Mouse (Mus musculus) kidney, adult 2 months (tissue): ENCODE results near the gene Dmap1. TPM values are rescaled to one million over a fixed set of nuclear protein-coding genes. Genes with fewer than 3 reads are reported as not detected.

ENCODE experiments used
- DNase-seq: peaks from one replicate; pipeline ENCODE4 v3.0.0; 2021
- H3K27ac ChIP-seq: fragments of 200-500 bp; 2 replicates; pipeline ENCODE4 v1.5.1; 2012; ENCODE audit warnings: low read depth, low read length, control low read depth, inconsistent platforms; ENCODE audit not compliant: insufficient read depth
- H3K27me3 ChIP-seq: fragments of 200-500 bp; replicated peaks from 2 replicates; pipeline ENCODE4 v1.6.1; 2012; ENCODE audit warnings: mild to moderate bottlenecking, moderate library complexity, low read length, inconsistent platforms; ENCODE audit not compliant: control insufficient read depth, insufficient read depth
- H3K36me3 ChIP-seq: fragments of 200-500 bp; 2 replicates; pipeline ENCODE4 v1.6.1; 2012; ENCODE audit warnings: mild to moderate bottlenecking, moderate library complexity, low read length, inconsistent platforms; ENCODE audit not compliant: control insufficient read depth, insufficient read depth
- H3K4me1 ChIP-seq: fragments of 200-500 bp; 2 replicates; pipeline ENCODE4 v1.6.1; 2011; ENCODE audit warnings: low read length; ENCODE audit not compliant: control insufficient read depth, insufficient read depth
- H3K4me3 ChIP-seq: fragments of 200-500 bp; 2 replicates; pipeline ENCODE4 v1.5.1; 2011; ENCODE audit warnings: mild to moderate bottlenecking, low read depth, low read length, control low read depth; ENCODE audit not compliant: insufficient read depth
- CTCF ChIP-seq: fragments of 200-500 bp; conservative IDR thresholded peaks from 2 replicates; pipeline ENCODE4 v1.5.1; 2011; ENCODE audit warnings: low read depth, mild to moderate bottlenecking, control low read depth, low read length, moderate library complexity, mixed read lengths; ENCODE audit not compliant: insufficient read depth, insufficient read length
- POLR2A ChIP-seq: fragments of 200-500 bp; IDR thresholded peaks from one replicate; pipeline ENCODE4 v1.6.1; 2011; ENCODE audit warnings: low read depth, low read length, control low read depth
- WGBS: fragments of 180-500 bp; shearing (Covaris S2); methylation state at CpG from one replicate; pipeline ENCODE4 v1.1.7; 2018; 5-methylcytosine and 5-hydroxymethylcytosine counted together
- polyA plus RNA-seq: library from polyadenylated mRNA; depleted of rRNA; stranded (reverse); fragments of >200 nt; gene quantifications from 2 replicates; pipeline ENCODE4 v1.2.3, GENCODE M21; 2012; rRNA removed

The Dmap1 gene
- 14.8 and 17.0 TPM in 2 replicates for polyA plus RNA-seq

DNA sequence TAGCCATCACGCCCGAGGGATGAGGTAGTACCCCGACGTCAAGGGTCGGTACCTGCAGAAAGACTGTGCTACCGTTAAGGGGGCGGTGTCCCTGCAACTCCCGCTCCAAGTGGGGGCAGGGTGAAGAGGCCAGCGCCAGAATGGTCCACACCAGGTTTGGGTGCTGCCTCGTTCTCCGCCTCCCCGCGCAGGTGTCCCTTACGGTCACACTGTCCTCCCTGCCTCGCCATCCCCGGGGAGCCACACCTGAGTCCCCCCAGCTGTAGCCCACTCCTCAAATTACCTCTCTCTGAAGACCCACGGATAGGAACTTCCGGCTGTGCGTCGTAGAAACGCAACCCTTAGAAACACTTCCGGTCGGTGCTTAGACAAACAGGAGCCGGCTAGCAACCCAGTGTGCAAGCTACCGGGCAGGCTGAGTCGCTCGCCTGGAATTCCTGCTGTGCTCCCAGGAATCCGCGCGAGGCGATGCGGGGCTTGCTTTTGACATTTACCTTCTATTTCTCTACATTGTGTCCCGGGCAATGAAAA, at the start of gene Dmap1:
Gene Dmap1 (minus strand): TSS at position 343 of the 531 bp plus-strand sequence.
- WGBS, result 0% methylated on average over 33 of the region's 33 CpGs

DNA sequence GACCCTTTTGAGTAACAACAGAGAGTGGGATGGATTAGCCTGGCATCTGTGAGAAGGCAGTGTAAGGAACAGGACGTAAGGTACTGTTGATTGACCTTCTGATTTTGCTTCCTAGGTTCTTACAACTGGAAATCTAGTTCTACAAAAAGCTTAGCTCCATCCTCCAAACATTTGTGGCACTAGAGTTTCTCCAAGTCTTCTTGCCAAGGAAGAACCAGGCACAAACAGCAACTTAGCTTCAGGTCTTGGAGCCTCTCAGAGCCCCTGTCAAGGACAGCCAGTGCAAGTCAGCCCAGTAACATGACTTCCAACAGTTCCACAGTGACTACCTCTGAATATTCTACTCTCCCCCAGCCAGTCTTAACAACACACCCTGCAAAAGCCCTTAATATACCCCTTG, 42.0 kb upstream of the Dmap1 start, which contains the start of gene Gm12845:
Gene Gm12845 (plus strand): TSS at position 301 of the 400 bp plus-strand sequence.
- TF ChIP-seq CTCF, result no peak
- no peak for TF ChIP-seq POLR2A
- no peak within 1 kb of the TSS for H3K27ac ChIP-seq
- 89% methylated on average over 1 of the region's 1 CpGs for WGBS
- no peaks in the 10 kb centered on the region for H3K4me1 ChIP-seq
- no peaks in the 10 kb centered on the region for H3K27me3 ChIP-seq
- DNase-seq, result no peak
- H3K4me3 ChIP-seq, result no peak within 1 kb of the TSS
- H3K36me3 ChIP-seq, result no peaks in the 10 kb centered on the region

More for the DNA sequence above, at the start of gene Dmap1:
- H3K4me3 ChIP-seq, result peak within 1 kb of the TSS; percentile 97
- 0 out of 2 replicates have a peak, but pooled peaks cover 5% of the 10 kb centered on the region for H3K4me1 ChIP-seq
- TF ChIP-seq POLR2A, result no peak
- 0 out of 2 replicates have a peak, but pooled peaks have one; percentile 11 for TF ChIP-seq CTCF
- H3K27me3 ChIP-seq, result no peaks in the 10 kb centered on the region
- H3K36me3 ChIP-seq, result no peaks in the 10 kb centered on the region
- peak; percentile 89 for DNase-seq
- 0 out of 2 replicates have a peak within 1 kb of the TSS, but pooled peaks have one; percentile 33 for H3K27ac ChIP-seq

DNA sequence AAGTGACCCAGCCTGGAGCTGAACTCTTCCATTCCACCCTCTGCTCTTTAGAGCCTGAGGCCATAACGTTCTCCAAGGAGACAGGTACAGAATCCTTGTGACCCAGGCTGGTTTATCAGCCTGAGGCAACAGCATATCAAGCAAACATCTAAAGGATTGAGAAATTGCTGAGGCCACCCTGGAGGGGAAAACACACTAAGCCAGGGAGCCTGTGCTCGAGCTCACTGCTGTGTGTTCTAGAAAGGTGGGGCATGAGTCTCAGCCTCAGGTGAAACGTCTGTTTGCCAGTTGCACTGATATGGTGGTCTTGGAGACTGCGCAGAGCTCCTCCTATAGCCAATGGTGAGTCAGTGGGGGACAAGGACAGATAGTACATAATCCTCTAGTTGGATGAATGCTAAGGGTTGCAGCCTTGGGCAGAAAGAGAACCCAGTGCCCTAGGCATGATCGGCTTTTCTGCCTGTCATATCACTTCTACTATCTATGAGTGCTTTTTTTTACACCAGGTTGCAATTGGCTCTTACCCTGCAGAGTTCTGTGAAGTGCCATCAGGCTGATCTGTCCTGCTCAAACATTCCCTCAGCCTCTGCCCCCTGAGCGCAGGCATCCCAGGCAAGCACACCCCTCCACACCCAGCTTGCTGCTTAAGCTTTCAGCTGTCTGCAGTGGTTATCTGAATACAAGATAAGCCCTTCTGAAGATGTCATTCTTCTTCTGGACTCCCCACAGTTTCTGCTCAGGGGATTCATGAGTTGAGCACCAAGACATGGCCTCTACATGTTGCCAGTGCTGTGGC, 31.4 kb upstream of the Dmap1 start:
- 84% methylated on average over 6 of the region's 6 CpGs for WGBS
- Histone ChIP-seq H3K36me3 (no peaks in the 10 kb centered on the region), H3K4me1 (no peaks in the 10 kb centered on the region), H3K27me3 (no peaks in the 10 kb centered on the region), H3K27ac (no peak overlapping the region), H3K4me3 (no peak overlapping the region)
- no peak for DNase-seq
- no peak for TF ChIP-seq POLR2A
- TF ChIP-seq CTCF, result no peak

DNA sequence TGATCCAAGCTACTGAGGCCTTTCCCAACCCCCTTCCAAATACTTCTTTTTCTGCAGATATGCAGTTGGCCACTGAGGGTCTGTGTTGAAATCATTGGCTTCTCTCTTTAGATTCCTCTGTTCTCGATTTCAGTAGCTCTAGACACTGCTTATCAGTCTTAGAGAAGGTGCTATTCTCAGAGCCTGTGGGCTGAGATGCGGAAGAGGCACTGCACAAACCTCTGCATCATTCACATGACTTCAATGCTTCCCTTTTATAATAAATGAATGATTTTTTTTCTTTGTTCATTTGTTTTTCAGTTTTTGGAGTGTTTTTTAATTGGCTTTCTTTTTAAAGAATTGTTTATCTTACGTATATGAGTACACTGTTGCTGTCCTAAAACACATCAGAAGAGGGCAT, 30.2 kb upstream of the Dmap1 start:
- Histone ChIP-seq H3K36me3 (no peaks in the 10 kb centered on the region), H3K4me3 (no peak overlapping the region), H3K4me1 (no peaks in the 10 kb centered on the region), H3K27ac (no peak overlapping the region), H3K27me3 (no peaks in the 10 kb centered on the region)
- WGBS, result 84% methylated on average over 3 of the region's 3 CpGs
- TF ChIP-seq POLR2A, result no peak
- no peak for TF ChIP-seq CTCF
- DNase-seq, result no peak

DNA sequence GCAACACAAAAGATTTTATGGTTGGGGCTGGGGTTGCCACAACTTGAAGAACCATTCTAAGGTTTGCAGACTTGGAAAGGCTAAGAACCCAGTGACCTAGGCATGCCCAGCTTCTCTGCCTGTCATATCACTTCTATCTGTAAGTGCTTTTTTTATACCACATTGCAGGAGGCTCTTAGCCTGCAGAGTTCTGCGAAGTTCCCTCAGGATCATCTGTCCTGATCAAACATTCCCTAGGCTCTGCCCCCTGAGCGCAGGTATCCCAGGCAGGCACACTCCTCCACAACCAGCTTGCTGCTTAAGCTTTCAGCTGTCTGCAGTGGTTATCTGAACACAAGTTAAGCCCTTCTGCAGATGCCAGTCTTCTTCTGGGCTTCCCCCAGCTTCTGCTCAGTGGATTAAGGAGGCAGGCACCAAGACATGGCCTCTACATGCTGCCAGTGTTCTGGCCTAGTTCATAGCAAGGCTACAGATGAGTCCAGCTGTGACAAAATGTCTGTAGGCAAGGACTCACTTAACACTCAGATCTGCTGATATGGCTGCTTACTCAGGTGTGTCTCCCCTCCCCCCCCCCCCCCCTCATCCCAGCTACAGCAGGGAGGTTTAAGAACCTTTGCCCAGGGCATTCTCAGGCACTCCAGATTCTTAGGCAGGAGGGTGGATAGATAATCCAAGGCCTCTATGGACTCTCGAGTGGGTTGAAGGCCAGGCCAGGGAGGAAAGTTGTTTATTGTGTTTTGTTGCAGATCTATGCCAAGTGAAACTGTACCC, 26.9 kb upstream of the Dmap1 start:
- Histone ChIP-seq H3K4me1 (no peaks in the 10 kb centered on the region), H3K36me3 (no peaks in the 10 kb centered on the region), H3K4me3 (no peak overlapping the region), H3K27ac (no peak overlapping the region), H3K27me3 (no peaks in the 10 kb centered on the region)
- DNase-seq, result peak; percentile 8
- TF ChIP-seq POLR2A, result no peak
- no peak for TF ChIP-seq CTCF
- WGBS, result 48% methylated on average over 3 of the region's 3 CpGs

DNA sequence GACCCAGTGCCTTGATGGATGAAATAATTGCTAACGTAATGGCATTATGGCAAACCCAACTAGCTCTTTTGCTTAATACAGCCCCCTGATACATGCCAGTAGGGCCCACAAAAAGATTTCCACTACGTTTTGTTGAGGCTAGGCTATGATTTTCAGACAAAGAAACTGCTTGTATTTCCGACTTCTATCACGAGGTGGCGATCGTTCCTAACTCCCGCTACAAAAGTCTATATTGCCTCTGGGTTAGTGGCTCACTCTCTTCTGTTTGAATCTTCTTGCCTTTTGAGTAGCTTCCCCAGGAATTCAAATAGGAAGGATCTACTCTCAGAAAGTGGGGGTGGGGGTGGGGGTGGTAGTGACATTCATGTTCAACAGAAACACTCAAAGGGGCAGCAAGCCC, 23.3 kb upstream of the Dmap1 start:
- no peaks in the 10 kb centered on the region for H3K27me3 ChIP-seq
- WGBS, result 5% methylated on average over 7 of the region's 7 CpGs
- no peak overlapping the region for H3K27ac ChIP-seq
- no peaks in the 10 kb centered on the region for H3K4me1 ChIP-seq
- H3K36me3 ChIP-seq, result no peaks in the 10 kb centered on the region
- DNase-seq, result peak; percentile 33
- peak; percentile 38 for TF ChIP-seq CTCF
- TF ChIP-seq POLR2A, result no peak
- H3K4me3 ChIP-seq, result no peak overlapping the region
